Mouse (Mus musculus): ENCODE data around the gene Napb.

The Napb gene

GRCm38 (mm10) chr2:148686862-148687261, 45.4 kb downstream of the Napb start:
- DNase-seq = no peak

DNA sequence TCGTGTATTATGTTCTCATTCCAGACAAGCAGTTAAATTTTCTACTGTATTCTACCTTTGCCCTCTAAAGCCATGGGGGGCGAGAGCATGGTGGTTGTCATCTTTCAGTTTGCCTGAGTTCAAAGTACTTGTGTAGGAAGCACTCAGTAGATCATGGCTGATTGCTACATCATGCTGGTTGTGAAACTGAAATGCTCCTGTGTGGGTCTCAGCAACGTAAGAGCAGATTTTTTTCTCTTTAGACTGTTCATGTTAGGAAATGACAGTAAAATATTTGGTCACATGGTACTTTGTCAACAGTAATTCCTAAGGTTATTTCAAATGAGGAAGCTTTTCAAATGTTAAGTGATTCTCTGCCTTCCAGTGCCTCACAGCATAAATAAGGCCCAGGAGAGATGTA, 46.6 kb downstream of the Napb start:
- DNase-seq = no peak

DNA sequence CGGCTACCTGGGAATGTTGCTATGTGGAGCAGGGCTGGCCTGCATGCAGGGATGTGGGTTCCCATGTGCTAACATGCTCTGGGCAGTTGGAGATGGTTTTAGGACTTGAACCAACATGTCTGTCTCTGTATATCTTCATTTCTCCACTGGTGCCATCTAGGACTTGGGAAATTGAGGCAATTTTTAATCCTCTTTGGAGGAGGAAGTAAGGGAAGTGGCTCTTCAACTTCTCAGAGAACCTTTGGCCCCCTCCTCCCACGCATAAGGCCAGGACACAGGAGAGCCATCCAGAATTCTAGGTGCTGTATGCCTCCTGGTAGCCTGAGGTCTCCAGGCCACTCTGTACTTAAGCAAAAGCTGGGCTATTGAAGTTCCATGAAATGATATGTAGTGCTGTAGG, 47.3 kb downstream of the Napb start:
- no peak for DNase-seq

DNA sequence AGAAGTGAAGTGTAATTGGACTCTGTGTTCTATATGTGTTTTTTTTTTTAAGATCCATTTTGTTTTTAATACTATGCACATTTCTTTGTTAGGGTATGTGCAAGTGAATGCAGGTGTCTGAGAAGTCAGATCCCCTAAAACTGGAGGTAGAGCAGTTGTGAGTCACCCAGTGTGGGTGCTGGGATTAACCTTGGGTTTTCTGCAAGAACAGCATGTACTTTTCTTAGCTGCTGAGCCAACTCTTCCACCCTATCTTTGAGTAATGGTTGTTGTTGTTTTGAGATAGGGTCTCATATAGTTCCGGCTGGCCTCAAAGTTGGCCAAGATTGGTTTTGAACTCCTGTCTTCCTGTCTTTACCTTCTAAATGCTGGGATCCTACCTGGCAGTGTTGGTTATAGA, 49.2 kb downstream of the Napb start:
- DNase-seq = no peak

- peak; percentile 54 for DNase-seq
These were observed 50.8 kb downstream of the Napb start for GRCm38 (mm10) chr2:148681461-148681891.

- DNase-seq = peak; percentile 98
These were observed 51.4 kb downstream of the Napb start, which contains the start of gene Gzf1 for GRCm38 (mm10) chr2:148680775-148681291. TSS of gene Gzf1 (plus strand) at chr2:148681023.

DNA sequence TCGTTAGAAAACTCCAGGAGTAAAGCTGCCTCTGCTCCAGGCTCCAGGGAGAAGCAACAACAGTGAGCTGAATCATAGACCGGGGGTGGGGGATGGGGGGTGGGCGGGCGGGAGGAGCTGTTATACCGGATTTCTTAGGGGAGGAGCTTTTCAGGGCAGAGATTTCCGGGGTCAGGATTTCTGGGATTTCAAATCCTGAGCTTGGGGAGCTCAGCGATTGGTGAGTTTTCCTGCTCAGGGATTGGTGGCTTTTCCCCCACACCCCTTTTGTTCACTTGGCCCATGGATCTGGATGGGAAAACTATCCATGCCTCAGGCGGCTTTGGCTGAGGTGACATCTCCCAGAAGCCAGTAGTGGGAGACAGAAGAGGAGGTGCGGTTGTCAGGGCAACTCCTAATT, 52.9 kb downstream of the Napb start:
- DNase-seq = no peak

DNA sequence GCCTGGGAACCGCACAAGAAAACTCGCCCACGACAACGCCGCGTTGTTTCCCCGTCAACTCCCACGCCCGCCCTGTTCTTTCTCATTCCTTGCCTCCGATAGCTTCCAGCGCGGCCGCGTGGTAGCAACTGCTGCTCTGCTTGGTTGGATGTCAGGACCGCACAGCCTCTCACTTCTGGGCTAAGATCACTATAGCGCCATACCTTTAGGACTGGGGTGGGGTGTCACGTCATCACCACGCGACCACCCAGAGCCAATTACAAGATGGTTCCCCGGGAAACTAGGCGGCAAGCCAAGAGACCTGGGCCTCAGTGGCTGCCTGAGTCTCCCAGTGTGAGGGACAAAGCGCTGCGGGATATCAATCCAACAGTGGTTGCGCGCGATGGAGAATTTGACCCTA, 54.5 kb downstream of the Napb start:
- no peak for DNase-seq

DNA sequence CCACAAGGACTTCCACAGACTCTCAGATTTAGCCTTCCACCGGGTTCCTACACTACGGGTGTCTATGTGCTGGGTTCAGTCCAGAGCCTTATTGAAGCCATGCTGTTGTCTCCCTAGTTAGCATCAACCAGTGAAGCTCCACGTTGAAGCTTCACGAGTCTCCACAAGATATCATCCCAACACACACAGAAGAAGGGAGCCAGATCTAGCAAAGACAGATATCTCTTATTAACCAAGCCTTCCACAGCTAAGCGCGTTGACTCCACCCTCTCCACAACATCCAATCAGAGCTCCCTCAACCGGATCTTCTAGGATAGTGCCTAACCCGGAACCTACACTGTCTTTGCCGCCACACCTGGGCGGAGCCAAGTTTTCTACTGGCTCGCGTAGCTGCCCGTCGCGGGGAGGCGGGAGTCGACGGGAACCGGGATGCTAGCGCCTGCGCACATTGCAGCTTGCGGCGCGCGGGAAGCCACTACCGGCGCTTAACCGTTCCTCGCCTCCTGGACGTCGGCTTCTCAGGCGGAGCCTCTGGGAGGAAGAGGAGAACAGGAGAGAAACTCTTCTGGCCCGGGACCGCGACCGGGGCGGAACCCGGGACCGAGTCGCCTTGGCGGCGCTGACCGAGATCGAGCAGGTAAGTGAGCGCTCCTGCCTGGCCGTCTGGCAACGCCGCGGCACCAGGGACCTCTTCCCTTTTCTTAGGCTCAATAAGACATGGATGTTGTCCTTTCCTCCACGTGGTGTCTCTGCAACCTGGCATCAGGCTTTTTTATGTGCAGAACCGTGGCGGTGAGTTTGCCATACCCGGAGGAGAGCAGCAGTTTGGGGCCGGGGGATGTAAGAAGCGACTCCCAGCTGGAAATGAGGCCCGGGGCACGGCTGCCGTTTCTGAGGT, 59.8 kb downstream of the Napb start, which contains the start of gene Nxt1:
Gene Nxt1 (plus strand): TSS at position 403 of the 898 bp plus-strand sequence.
- peak; percentile 99 for DNase-seq

- DNase-seq = no peak
These were observed 68.8 kb downstream of the Napb start for GRCm38 (mm10) chr2:148663458-148663857.

- DNase-seq = no peak
These were observed 77.3 kb downstream of the Napb start for GRCm38 (mm10) chr2:148654961-148655360.

- no peak for DNase-seq
These were observed 81.5 kb downstream of the Napb start for GRCm38 (mm10) chr2:148650587-148651357.

DNA sequence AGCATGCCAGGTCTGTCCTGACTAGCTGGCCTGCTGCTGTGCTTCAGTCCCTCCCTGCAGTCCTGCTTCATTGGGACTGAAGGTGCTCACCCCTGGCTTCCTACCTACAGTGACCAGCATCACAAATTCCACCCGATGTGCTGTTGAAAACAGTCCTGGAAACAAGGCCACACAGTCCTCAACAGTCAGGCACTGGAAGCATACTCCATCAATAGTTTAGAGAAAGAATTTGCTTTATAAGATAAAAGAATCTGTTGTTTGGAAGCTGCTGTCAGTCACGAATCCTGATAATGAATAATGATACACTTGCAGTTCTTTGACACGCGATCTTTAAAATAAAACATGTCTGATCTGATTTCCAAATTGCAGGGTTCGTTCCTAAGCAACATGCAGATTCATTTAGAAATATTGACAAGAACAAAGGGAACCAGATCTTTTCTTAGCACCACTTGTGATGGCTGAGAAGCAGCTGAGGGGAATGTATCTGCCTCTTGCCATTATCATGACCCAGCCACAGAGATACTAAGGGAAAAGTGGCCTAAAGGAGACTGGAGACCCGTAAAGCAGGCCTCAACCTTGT, 87.8 kb downstream of the Napb start:
- DNase-seq = no peak

All from cerebellum, adult 11 months (tissue).